Mouse (Mus musculus): ENCODE results near the gene Itga10. TPM values are rescaled to one million over a fixed set of nuclear protein-coding genes. Genes with fewer than 3 reads are reported as not detected.

Itga10 gene
- total and polyA plus RNA-seq, 3 experiments, result 0.36 to 1.2 (median 1.0) TPM

- peaks cover 0 to 9% of the 10 kb centered on the region in 2 experiments; a peak in 2 of 4 replicates for H3K4me1 ChIP-seq (ENCODE audit: control insufficient read depth in 1 of 2, insufficient read depth in 2 of 2)
- H3K36me3 ChIP-seq (replicated peaks in 1 of 2; ENCODE audit: control insufficient read depth in 1 of 2, insufficient read depth in 1 of 2, low read length in 1 of 2), result peaks cover 46 to 69% of the 10 kb centered on the region in 2 experiments
- peaks cover 4% of the 10 kb centered on the region for H3K79me2 ChIP-seq (replicated peaks; ENCODE audit: control insufficient read depth, extremely low read depth, insufficient read depth, poor library complexity, severe bottlenecking)
- dilution Hi-C loops (cut with MboI; ENCODE audit: extremely low pct_ligation_motif_present, extremely low pct_unique_long_range_greater_than_20kb, low sequenced_read_pairs) (no loop called here), in situ Hi-C loops (cut with MboI; ENCODE audit: low pct_ligation_motif_present, low pct_unique_long_range_greater_than_20kb, low sequenced_read_pairs) (loop anchor here (5.0 kb wide), 1 partner anchor 159 kb away; no protein-coding TSS in a partner anchor)
- H3K27me3 ChIP-seq (replicated peaks), result no peaks in the 10 kb centered on the region
- no peak overlapping the region for H3K4me2 ChIP-seq (ENCODE audit: insufficient read depth, low read depth, poor library complexity, severe bottlenecking)
- no peak overlapping the region for H3K9ac ChIP-seq (ENCODE audit: insufficient read depth, low read depth)
- H3K9me3 ChIP-seq (replicated peaks; ENCODE audit: low read length), result peaks cover 12% of the 10 kb centered on the region
- DNase-seq (ENCODE audit: extremely low read depth), result no peak
- TF ChIP-seq CTCF (conservative IDR thresholded peaks at IDR 0.05 in 1 of 2, IDR thresholded peaks at IDR 0.05 in 1 of 2; ENCODE audit: low read depth in 2 of 2, low read length in 2 of 2) (no peak), RCOR1 (conservative IDR thresholded peaks at IDR 0.05; ENCODE audit: low read depth, low read length) (no peak)
- no peak overlapping the region for H3K27ac ChIP-seq (ENCODE audit: insufficient read depth, low read depth)
- H3K4me3 ChIP-seq (replicated peaks in 1 of 3; ENCODE audit: low read depth in 2 of 3, low read length in 2 of 3, poor library complexity in 1 of 3), result no peak overlapping the region
Observed at GRCm38 (mm10) chr3:96701003-96701402, 55.6 kb downstream of the Itga10 start.

GRCm38 (mm10) chr3:96704778-96705177 lies 59.4 kb downstream of the Itga10 start:
- no peak for DNase-seq (ENCODE audit: extremely low read depth)
- H3K79me2 ChIP-seq (replicated peaks; ENCODE audit: control insufficient read depth, extremely low read depth, insufficient read depth, poor library complexity, severe bottlenecking), result no peaks in the 10 kb centered on the region
- dilution Hi-C loops (cut with MboI; ENCODE audit: extremely low pct_ligation_motif_present, extremely low pct_unique_long_range_greater_than_20kb, low sequenced_read_pairs), result no loop called here

GRCm38 (mm10) chr3:96706217-96706616 lies 60.8 kb downstream of the Itga10 start:
- H3K9me3 ChIP-seq (replicated peaks; ENCODE audit: low read length), result peaks cover 12% of the 10 kb centered on the region
- no peak overlapping the region for H3K4me3 ChIP-seq (replicated peaks in 1 of 3; ENCODE audit: low read depth in 2 of 3, low read length in 2 of 3, poor library complexity in 1 of 3)
- no peak overlapping the region for H3K4me2 ChIP-seq (ENCODE audit: insufficient read depth, low read depth, poor library complexity, severe bottlenecking)
- dilution Hi-C loops (cut with MboI; ENCODE audit: extremely low pct_ligation_motif_present, extremely low pct_unique_long_range_greater_than_20kb, low sequenced_read_pairs) (no loop called here), in situ Hi-C loops (cut with MboI; ENCODE audit: low pct_ligation_motif_present, low pct_unique_long_range_greater_than_20kb, low sequenced_read_pairs) (loop anchor here (5.0 kb wide), 1 partner anchor 44 kb away; no protein-coding TSS in a partner anchor)
- H3K27ac ChIP-seq (ENCODE audit: insufficient read depth, low read depth), result no peak overlapping the region
- peaks cover 3 to 8% of the 10 kb centered on the region in 2 experiments; a peak in 2 of 4 replicates for H3K4me1 ChIP-seq (ENCODE audit: control insufficient read depth in 1 of 2, insufficient read depth in 2 of 2)
- TF ChIP-seq RAD21 (IDR thresholded peaks at IDR 0.05; ENCODE audit: low read depth, low read length) (no peak), ZNF384 (IDR thresholded peaks at IDR 0.05; ENCODE audit: low read depth, low read length) (no peak), PAX5 (IDR thresholded peaks at IDR 0.05; ENCODE audit: low read length) (no peak), MYC (IDR thresholded peaks at IDR 0.05; ENCODE audit: low read depth, low read length) (no peak), NELFE (IDR thresholded peaks at IDR 0.05; ENCODE audit: low read depth, low read length) (no peak), SIN3A (IDR thresholded peaks at IDR 0.05; ENCODE audit: low read length) (no peak), TCF12 (IDR thresholded peaks at IDR 0.05; ENCODE audit: low read depth, low read length) (no peak), USF1 (IDR thresholded peaks at IDR 0.05; ENCODE audit: low read depth, low read length) (no peak), ETS1 (conservative IDR thresholded peaks at IDR 0.05; ENCODE audit: low read depth, low read length) (no peak), CTCF (conservative IDR thresholded peaks at IDR 0.05 in 1 of 2, IDR thresholded peaks at IDR 0.05 in 1 of 2; ENCODE audit: low read depth in 2 of 2, low read length in 2 of 2) (no peak), ELF1 (IDR thresholded peaks at IDR 0.05; ENCODE audit: low read depth, low read length) (no peak), BHLHE40 (IDR thresholded peaks at IDR 0.05; ENCODE audit: low read depth, low read length) (no peak), MEF2A (IDR thresholded peaks at IDR 0.05; ENCODE audit: borderline replicate concordance, low read depth, low read length) (no peak), MAX (IDR thresholded peaks at IDR 0.05; ENCODE audit: low read length) (no peak)
- H3K79me2 ChIP-seq (replicated peaks; ENCODE audit: control insufficient read depth, extremely low read depth, insufficient read depth, poor library complexity, severe bottlenecking), result no peaks in the 10 kb centered on the region
- H3K27me3 ChIP-seq (replicated peaks), result no peaks in the 10 kb centered on the region
- H3K36me3 ChIP-seq (replicated peaks in 1 of 2; ENCODE audit: control insufficient read depth in 1 of 2, insufficient read depth in 1 of 2, low read length in 1 of 2), result peaks cover 52 to 80% of the 10 kb centered on the region in 2 experiments
- H3K9ac ChIP-seq (ENCODE audit: insufficient read depth, low read depth), result no peak overlapping the region
- no peak for DNase-seq (ENCODE audit: extremely low read depth)

More at GRCm38 (mm10) chr3:96704778-96705177, 59.4 kb downstream of the Itga10 start:
- no peak overlapping the region for H3K27ac ChIP-seq (ENCODE audit: insufficient read depth, low read depth)
- peaks cover 47 to 79% of the 10 kb centered on the region in 2 experiments for H3K36me3 ChIP-seq (replicated peaks in 1 of 2; ENCODE audit: control insufficient read depth in 1 of 2, insufficient read depth in 1 of 2, low read length in 1 of 2)
- no peak overlapping the region for H3K9ac ChIP-seq (ENCODE audit: insufficient read depth, low read depth)
- H3K27me3 ChIP-seq (replicated peaks), result no peaks in the 10 kb centered on the region
- peaks cover 3 to 8% of the 10 kb centered on the region in 2 experiments; a peak in 2 of 4 replicates for H3K4me1 ChIP-seq (ENCODE audit: control insufficient read depth in 1 of 2, insufficient read depth in 2 of 2)
- in situ Hi-C loops (cut with MboI; ENCODE audit: low pct_ligation_motif_present, low pct_unique_long_range_greater_than_20kb, low sequenced_read_pairs), result loop anchor here (5.0 kb wide), 2 partner anchors 42 to 162 kb away; no protein-coding TSS in a partner anchor
- no peak overlapping the region for H3K4me3 ChIP-seq (replicated peaks in 1 of 3; ENCODE audit: low read depth in 2 of 3, low read length in 2 of 3, poor library complexity in 1 of 3)
- TF ChIP-seq GABPA (IDR thresholded peaks at IDR 0.05; ENCODE audit: insufficient replicate concordance, low read depth, low read length) (no peak), CTCF (conservative IDR thresholded peaks at IDR 0.05 in 1 of 2, IDR thresholded peaks at IDR 0.05 in 1 of 2; ENCODE audit: low read depth in 2 of 2, low read length in 2 of 2) (peak in 1 of 2 experiments; percentile 41; a peak in 2 of 4 replicates), SMC3 (IDR thresholded peaks at IDR 0.05; ENCODE audit: low read depth, low read length) (0 out of 2 replicates have a peak, but pooled peaks have one; percentile 5), MXI1 (IDR thresholded peaks at IDR 0.05; ENCODE audit: low read depth, low read length) (no peak)
- no peak overlapping the region for H3K4me2 ChIP-seq (ENCODE audit: insufficient read depth, low read depth, poor library complexity, severe bottlenecking)
- peaks cover 12% of the 10 kb centered on the region for H3K9me3 ChIP-seq (replicated peaks; ENCODE audit: low read length)

All from CH12.LX (cell line).